Mouse (Mus musculus): ENCODE results near the gene Pex11a. TPM values are rescaled to one million over a fixed set of nuclear protein-coding genes. Genes with fewer than 3 reads are reported as not detected.
A peak's percentile ranks its signal among the peaks of the same experiment; 100 is the strongest.

The Pex11a gene
- total and polyA plus RNA-seq, 3 experiments: 2.1 to 4.3 (median 3.4) TPM

DNA sequence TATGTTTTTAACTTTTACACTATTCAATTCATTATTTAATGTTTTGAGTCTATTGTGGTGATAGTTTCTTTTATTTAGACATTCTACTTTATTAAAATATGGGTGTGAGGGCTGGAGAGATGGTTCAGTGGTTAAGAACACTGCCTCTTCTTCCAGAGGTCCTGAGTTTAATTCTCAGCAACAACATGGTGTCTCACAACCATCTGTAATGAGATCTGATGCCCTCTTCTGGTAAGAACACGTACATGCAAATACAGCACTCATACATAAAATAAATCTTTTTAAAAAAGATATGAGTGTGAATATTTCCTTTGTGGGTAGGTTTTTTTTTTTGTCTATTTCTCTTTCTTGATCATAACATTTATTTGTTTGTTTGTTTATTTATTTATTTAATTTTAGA, 23.1 kb upstream of the Pex11a start:
- H3K36me3 ChIP-seq (replicated peaks in 1 of 2; ENCODE audit: control insufficient read depth in 1 of 2, insufficient read depth in 1 of 2, low read length in 1 of 2): no peaks in the 10 kb centered on the region
- H3K27ac ChIP-seq (ENCODE audit: insufficient read depth, low read depth): no peak overlapping the region
- no peaks in the 10 kb centered on the region for H3K9me3 ChIP-seq (replicated peaks; ENCODE audit: low read length)
- H3K79me2 ChIP-seq (replicated peaks; ENCODE audit: control insufficient read depth, extremely low read depth, insufficient read depth, poor library complexity, severe bottlenecking): no peaks in the 10 kb centered on the region
- no peak overlapping the region for H3K4me2 ChIP-seq (ENCODE audit: insufficient read depth, low read depth, poor library complexity, severe bottlenecking)
- H3K27me3 ChIP-seq (replicated peaks): no peaks in the 10 kb centered on the region
- TF ChIP-seq CTCF (conservative IDR thresholded peaks at IDR 0.05 in 1 of 2, IDR thresholded peaks at IDR 0.05 in 1 of 2; ENCODE audit: low read depth in 2 of 2, low read length in 2 of 2): peak in 1 of 2 experiments; percentile 44; a peak in 2 of 4 replicates
- TF ChIP-seq ZC3H11A (IDR thresholded peaks at IDR 0.05; ENCODE audit: low read depth, low read length): no peak
- DNase-seq (ENCODE audit: extremely low read depth): no peak
- dilution Hi-C loops (cut with MboI; ENCODE audit: extremely low pct_ligation_motif_present, extremely low pct_unique_long_range_greater_than_20kb, low sequenced_read_pairs): no loop called here
- H3K4me1 ChIP-seq (ENCODE audit: control insufficient read depth in 1 of 2, insufficient read depth in 2 of 2): no peaks in the 10 kb centered on the region
- no peak overlapping the region for H3K9ac ChIP-seq (ENCODE audit: insufficient read depth, low read depth)
- H3K4me3 ChIP-seq (replicated peaks in 1 of 3; ENCODE audit: low read depth in 2 of 3, low read length in 2 of 3, poor library complexity in 1 of 3): no peak overlapping the region
- in situ Hi-C loops (cut with MboI; ENCODE audit: low pct_ligation_motif_present, low pct_unique_long_range_greater_than_20kb, low sequenced_read_pairs): no loop called here

DNA sequence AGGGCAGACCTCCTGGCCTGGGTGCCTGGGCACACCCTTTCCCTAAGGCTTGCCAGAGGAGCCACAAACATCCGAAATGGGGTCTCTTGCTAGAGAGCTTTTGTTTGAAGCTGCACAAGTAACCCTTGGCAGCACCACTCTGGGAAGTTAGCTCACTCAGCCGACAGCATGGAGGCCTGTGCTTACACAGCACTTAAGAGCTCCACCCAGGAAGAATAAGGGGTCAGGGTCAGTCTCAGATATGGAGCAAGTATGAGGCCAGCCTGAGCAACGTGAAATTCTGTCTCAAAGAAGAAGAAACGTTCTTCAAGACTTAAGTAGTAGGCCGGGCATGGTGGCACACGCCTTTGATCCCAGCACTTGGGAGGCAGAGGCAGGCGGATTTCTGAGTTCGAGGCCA, 19.2 kb upstream of the Pex11a start:
- dilution Hi-C loops (cut with MboI; ENCODE audit: extremely low pct_ligation_motif_present, extremely low pct_unique_long_range_greater_than_20kb, low sequenced_read_pairs): no loop called here
- Histone ChIP-seq H3K36me3 (replicated peaks in 1 of 2; ENCODE audit: control insufficient read depth in 1 of 2, insufficient read depth in 1 of 2, low read length in 1 of 2) (no peaks in the 10 kb centered on the region), H3K9me3 (replicated peaks; ENCODE audit: low read length) (no peaks in the 10 kb centered on the region), H3K27ac (ENCODE audit: insufficient read depth, low read depth) (no peak overlapping the region), H3K9ac (ENCODE audit: insufficient read depth, low read depth) (no peak overlapping the region), H3K79me2 (replicated peaks; ENCODE audit: control insufficient read depth, extremely low read depth, insufficient read depth, poor library complexity, severe bottlenecking) (no peaks in the 10 kb centered on the region), H3K4me2 (ENCODE audit: insufficient read depth, low read depth, poor library complexity, severe bottlenecking) (no peak overlapping the region), H3K4me1 (ENCODE audit: control insufficient read depth in 1 of 2, insufficient read depth in 2 of 2) (no peaks in the 10 kb centered on the region), H3K4me3 (replicated peaks in 1 of 3; ENCODE audit: low read depth in 2 of 3, low read length in 2 of 3, poor library complexity in 1 of 3) (no peak overlapping the region), H3K27me3 (replicated peaks) (no peaks in the 10 kb centered on the region)
- in situ Hi-C loops (cut with MboI; ENCODE audit: low pct_ligation_motif_present, low pct_unique_long_range_greater_than_20kb, low sequenced_read_pairs): no loop called here
- no peak for TF ChIP-seq ZKSCAN1 (IDR thresholded peaks at IDR 0.05; ENCODE audit: borderline replicate concordance, low read depth, low read length)
- no peak for TF ChIP-seq BHLHE40 (IDR thresholded peaks at IDR 0.05; ENCODE audit: low read depth, low read length)
- no peak for TF ChIP-seq SMC3 (IDR thresholded peaks at IDR 0.05; ENCODE audit: low read depth, low read length)
- TF ChIP-seq ZC3H11A (IDR thresholded peaks at IDR 0.05; ENCODE audit: low read depth, low read length): no peak
- no peak for TF ChIP-seq ZMIZ1 (IDR thresholded peaks at IDR 0.05; ENCODE audit: low read depth, low read length)
- TF ChIP-seq TBP (conservative IDR thresholded peaks at IDR 0.05; ENCODE audit: low read depth, low read length): no peak
- TF ChIP-seq MAZ (IDR thresholded peaks at IDR 0.05; ENCODE audit: low read depth, low read length): no peak
- no peak for TF ChIP-seq CHD2 (IDR thresholded peaks at IDR 0.05; ENCODE audit: low read length)
- no peak for TF ChIP-seq NELFE (IDR thresholded peaks at IDR 0.05; ENCODE audit: low read depth, low read length)
- no peak for TF ChIP-seq TCF12 (IDR thresholded peaks at IDR 0.05; ENCODE audit: low read depth, low read length)
- no peak for TF ChIP-seq UBTF (IDR thresholded peaks at IDR 0.05; ENCODE audit: low read depth, low read length)
- no peak for TF ChIP-seq E2F4 (IDR thresholded peaks at IDR 0.05; ENCODE audit: insufficient replicate concordance, low read depth, low read length)
- TF ChIP-seq POLR2A (IDR thresholded peaks at IDR 0.05; ENCODE audit: low read depth, low read length): no peak
- no peak for DNase-seq (ENCODE audit: extremely low read depth)

All from CH12.LX (cell line).